Mouse (Mus musculus) embryonic facial prominence, embryonic 15.5 days (tissue): ENCODE data around the gene Lcmt1. TPM values are rescaled to one million over a fixed set of nuclear protein-coding genes. Genes with fewer than 3 reads are reported as not detected.

ENCODE experiments used
- ATAC-seq: fragments of 200-750 bp; cut with Nextera tagmentation; 2 replicates; pipeline ENCODE4 v1.8.0; 2017; ENCODE audit warnings: low read depth, moderate TSS enrichment; ENCODE audit not compliant: insufficient number of reproducible peaks, low FRiP score, low TSS enrichment
- H3K27ac ChIP-seq: fragments of 300-500 bp; sonication (generic); replicated peaks from 2 replicates; pipeline ENCODE4 v1.5.1; 2015; ENCODE audit warnings: mild to moderate bottlenecking, inconsistent platforms
- H3K27me3 ChIP-seq: fragments of 300-500 bp; sonication (generic); 2 replicates; pipeline ENCODE4 v1.6.1; 2015; ENCODE audit warnings: inconsistent platforms
- H3K36me3 ChIP-seq: fragments of 300-500 bp; sonication (generic); 2 replicates; pipeline ENCODE4 v1.6.1; 2015; ENCODE audit warnings: mild to moderate bottlenecking, inconsistent platforms
- H3K4me1 ChIP-seq: fragments of 300-500 bp; sonication (generic); 2 replicates; pipeline ENCODE4 v1.6.1; 2015; ENCODE audit warnings: inconsistent platforms
- H3K4me2 ChIP-seq: fragments of 300-500 bp; sonication (generic); replicated peaks from 2 replicates; pipeline ENCODE4 v1.6.1; 2015; ENCODE audit warnings: mild to moderate bottlenecking, inconsistent platforms
- H3K4me3 ChIP-seq: fragments of 300-500 bp; sonication (generic); replicated peaks from 2 replicates; pipeline ENCODE4 v1.5.1; 2015; ENCODE audit warnings: mild to moderate bottlenecking, inconsistent platforms
- H3K9ac ChIP-seq: fragments of 300-500 bp; sonication (generic); 2 replicates; pipeline ENCODE4 v1.6.1; 2015; ENCODE audit warnings: inconsistent platforms
- H3K9me3 ChIP-seq: fragments of 300-500 bp; sonication (generic); replicated peaks from 2 replicates; pipeline ENCODE4 v1.6.1; 2016; ENCODE audit warnings: inconsistent platforms
- WGBS: fragments of 180-500 bp; shearing (Covaris S2); methylation state at CpG from one replicate; pipeline ENCODE4 v1.1.7; 2015; 5-methylcytosine and 5-hydroxymethylcytosine counted together
- polyA plus RNA-seq: library from polyadenylated mRNA; unstranded; fragments of >200 nt; fragmentation: Nextera tagmentation; extraction: Ambion mirVana; gene quantifications from 2 replicates; pipeline ENCODE4 v1.2.1, GENCODE M21; 2015

The Lcmt1 gene
- polyA plus RNA-seq, 1 experiment from 2014 or later, result 41.0 TPM

DNA sequence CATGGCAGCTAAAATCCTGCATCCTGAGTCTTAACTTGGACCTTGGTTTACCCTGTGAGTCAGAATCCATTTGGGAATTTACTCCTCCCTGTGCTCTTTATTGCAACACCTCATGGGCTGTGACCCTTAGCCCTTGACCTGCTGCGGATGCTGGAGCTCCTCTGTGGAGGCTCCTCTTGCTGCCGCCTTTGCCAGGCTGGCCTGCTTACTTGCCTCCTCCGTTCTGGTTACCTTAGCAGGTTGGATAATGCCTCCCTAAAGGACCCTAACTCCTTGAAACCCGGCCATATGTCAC, 60.8 kb downstream of the Lcmt1 start:
- Histone ChIP-seq H3K4me1 (no peaks in the 10 kb centered on the region), H3K4me2 (no peak overlapping the region), H3K9ac (no peak overlapping the region), H3K9me3 (no peaks in the 10 kb centered on the region), H3K27me3 (no peaks in the 10 kb centered on the region), H3K4me3 (no peak overlapping the region), H3K36me3 (peaks cover 13% of the 10 kb centered on the region), H3K27ac (no peak overlapping the region)
- 88% methylated on average over 4 of the region's 4 CpGs for WGBS
- no peak for ATAC-seq

- Histone ChIP-seq H3K9ac (no peak overlapping the region), H3K27ac (no peak overlapping the region)
Observed at GRCm38 (mm10) chr7:123431206-123431605, 61.6 kb downstream of the Lcmt1 start.

DNA sequence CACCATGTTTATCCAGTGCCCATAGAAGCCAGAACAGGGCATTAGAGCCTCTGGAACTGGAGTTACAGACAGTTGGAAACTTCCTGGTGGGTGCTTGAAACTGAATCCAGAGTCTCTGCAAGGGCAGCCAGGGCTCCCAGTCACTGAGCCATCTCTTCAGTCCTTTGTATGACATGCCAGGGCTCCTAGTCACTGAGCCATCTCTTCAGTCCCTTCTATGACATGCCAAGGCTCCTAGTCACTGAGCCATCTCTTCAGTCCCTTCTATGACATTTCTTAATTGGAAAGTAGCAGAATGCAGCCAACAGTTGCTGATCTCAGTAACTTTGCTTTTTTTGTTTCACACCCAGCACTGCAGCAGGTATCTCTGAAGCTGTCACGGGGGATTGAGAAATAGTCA, 72.5 kb downstream of the Lcmt1 start:
- no peaks in the 10 kb centered on the region for H3K36me3 ChIP-seq
- no peak overlapping the region for H3K9ac ChIP-seq
- no peaks in the 10 kb centered on the region for H3K4me1 ChIP-seq
- H3K9me3 ChIP-seq, result no peaks in the 10 kb centered on the region
- ATAC-seq, result no peak
- no peaks in the 10 kb centered on the region for H3K27me3 ChIP-seq
- no peak overlapping the region for H3K27ac ChIP-seq
- H3K4me2 ChIP-seq, result no peak overlapping the region
- WGBS, result 59% methylated on average over 1 of the region's 1 CpGs
- no peak overlapping the region for H3K4me3 ChIP-seq

More at GRCm38 (mm10) chr7:123431206-123431605, 61.6 kb downstream of the Lcmt1 start:
- no peaks in the 10 kb centered on the region for H3K4me1 ChIP-seq
- 58% methylated on average over 4 of the region's 4 CpGs for WGBS
- no peaks in the 10 kb centered on the region for H3K27me3 ChIP-seq
- H3K36me3 ChIP-seq, result peaks cover 13% of the 10 kb centered on the region; the same call in 1 of the 2 replicates
- no peaks in the 10 kb centered on the region for H3K9me3 ChIP-seq
- H3K4me3 ChIP-seq, result no peak overlapping the region
- no peak overlapping the region for H3K4me2 ChIP-seq
- no peak for ATAC-seq

- 90% methylated on average over 2 of the region's 2 CpGs for WGBS
- no peaks in the 10 kb centered on the region for H3K36me3 ChIP-seq
- ATAC-seq, result no peak
- H3K9me3 ChIP-seq, result no peaks in the 10 kb centered on the region
- H3K9ac ChIP-seq, result no peak overlapping the region
- H3K4me2 ChIP-seq, result no peak overlapping the region
- no peak overlapping the region for H3K4me3 ChIP-seq
- no peaks in the 10 kb centered on the region for H3K4me1 ChIP-seq
- H3K27me3 ChIP-seq, result no peaks in the 10 kb centered on the region
- H3K27ac ChIP-seq, result no peak overlapping the region
Observed at GRCm38 (mm10) chr7:123448794-123449193, 79.2 kb downstream of the Lcmt1 start.

- no peaks in the 10 kb centered on the region for H3K36me3 ChIP-seq
- ATAC-seq, result no peak
- H3K27me3 ChIP-seq, result no peaks in the 10 kb centered on the region
- H3K9ac ChIP-seq, result no peak overlapping the region
- 60% methylated on average over 10 of the region's 10 CpGs for WGBS
- H3K4me2 ChIP-seq, result no peak overlapping the region
- H3K4me1 ChIP-seq, result no peaks in the 10 kb centered on the region
- H3K27ac ChIP-seq, result no peak overlapping the region
- no peak overlapping the region for H3K4me3 ChIP-seq
- H3K9me3 ChIP-seq, result no peaks in the 10 kb centered on the region
Observed at GRCm38 (mm10) chr7:123449676-123450075, 80.1 kb downstream of the Lcmt1 start.

DNA sequence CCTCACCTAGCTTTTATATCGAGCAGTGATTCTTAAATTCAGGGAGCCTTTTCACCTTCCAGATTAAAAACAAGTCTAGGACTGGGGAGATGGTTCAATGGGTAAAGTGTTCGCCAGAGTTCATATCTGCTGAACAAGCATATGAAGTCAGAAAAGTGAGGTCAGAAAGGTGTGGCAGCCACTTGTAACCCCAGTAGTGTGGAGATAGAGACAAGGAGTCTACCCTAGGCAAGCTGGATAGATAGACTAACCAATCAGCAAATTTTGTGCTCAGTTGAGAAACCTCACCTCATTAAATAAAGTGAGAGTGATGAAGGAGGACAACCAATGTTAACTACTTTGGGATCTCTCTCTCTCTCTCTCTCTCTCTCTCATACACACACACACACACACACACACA, 80.9 kb downstream of the Lcmt1 start:
- H3K4me1 ChIP-seq, result no peaks in the 10 kb centered on the region
- no peak for ATAC-seq
- no peaks in the 10 kb centered on the region for H3K27me3 ChIP-seq
- H3K4me2 ChIP-seq, result no peak overlapping the region
- H3K9ac ChIP-seq, result no peak overlapping the region
- no peaks in the 10 kb centered on the region for H3K36me3 ChIP-seq
- no peaks in the 10 kb centered on the region for H3K9me3 ChIP-seq
- WGBS, result 82% methylated on average over 2 of the region's 2 CpGs
- no peak overlapping the region for H3K4me3 ChIP-seq
- no peak overlapping the region for H3K27ac ChIP-seq

- no peak overlapping the region for H3K27ac ChIP-seq
- 66% methylated on average over 6 of the region's 6 CpGs for WGBS
- ATAC-seq, result no peak
Observed at GRCm38 (mm10) chr7:123452551-123452950, 83.0 kb downstream of the Lcmt1 start.

GRCm38 (mm10) chr7:123453066-123453465, 83.5 kb downstream of the Lcmt1 start:
- H3K9ac ChIP-seq, result no peak overlapping the region
- no peak for ATAC-seq
- no peaks in the 10 kb centered on the region for H3K27me3 ChIP-seq
- 85% methylated on average over 8 of the region's 8 CpGs for WGBS
- no peaks in the 10 kb centered on the region for H3K4me1 ChIP-seq
- no peak overlapping the region for H3K4me3 ChIP-seq
- H3K9me3 ChIP-seq, result no peaks in the 10 kb centered on the region
- no peaks in the 10 kb centered on the region for H3K36me3 ChIP-seq
- no peak overlapping the region for H3K4me2 ChIP-seq
- H3K27ac ChIP-seq, result no peak overlapping the region

More at GRCm38 (mm10) chr7:123452551-123452950, 83.0 kb downstream of the Lcmt1 start:
- H3K4me2 ChIP-seq, result no peak overlapping the region
- H3K27me3 ChIP-seq, result no peaks in the 10 kb centered on the region
- H3K4me1 ChIP-seq, result no peaks in the 10 kb centered on the region
- no peaks in the 10 kb centered on the region for H3K36me3 ChIP-seq
- H3K4me3 ChIP-seq, result no peak overlapping the region
- H3K9me3 ChIP-seq, result no peaks in the 10 kb centered on the region
- no peak overlapping the region for H3K9ac ChIP-seq

DNA sequence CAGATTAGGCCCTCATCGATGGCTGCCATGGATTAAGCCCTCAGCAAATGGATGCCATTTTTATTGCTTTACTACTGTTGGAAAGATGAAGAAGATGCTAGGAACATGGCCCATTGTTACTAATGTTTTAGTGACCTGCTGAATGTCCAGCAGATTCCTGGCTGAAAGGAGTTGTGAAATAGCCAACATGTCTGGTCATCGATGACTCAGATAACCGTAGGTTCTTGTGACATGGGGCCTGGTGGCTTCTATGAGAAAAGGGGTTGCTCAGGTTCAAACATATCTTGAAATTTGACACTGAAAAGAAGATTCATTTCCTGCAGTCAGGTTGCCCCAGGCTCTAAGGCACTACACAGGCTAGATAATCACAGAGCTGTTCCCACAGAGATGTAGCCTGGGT, 85.5 kb downstream of the Lcmt1 start:
- Histone ChIP-seq H3K4me3 (no peak overlapping the region), H3K27ac (no peak overlapping the region), H3K4me1 (no peaks in the 10 kb centered on the region), H3K36me3 (no peaks in the 10 kb centered on the region), H3K27me3 (no peaks in the 10 kb centered on the region), H3K9me3 (no peaks in the 10 kb centered on the region), H3K9ac (no peak overlapping the region), H3K4me2 (no peak overlapping the region)
- WGBS, result 80% methylated on average over 3 of the region's 3 CpGs
- ATAC-seq, result no peak

DNA sequence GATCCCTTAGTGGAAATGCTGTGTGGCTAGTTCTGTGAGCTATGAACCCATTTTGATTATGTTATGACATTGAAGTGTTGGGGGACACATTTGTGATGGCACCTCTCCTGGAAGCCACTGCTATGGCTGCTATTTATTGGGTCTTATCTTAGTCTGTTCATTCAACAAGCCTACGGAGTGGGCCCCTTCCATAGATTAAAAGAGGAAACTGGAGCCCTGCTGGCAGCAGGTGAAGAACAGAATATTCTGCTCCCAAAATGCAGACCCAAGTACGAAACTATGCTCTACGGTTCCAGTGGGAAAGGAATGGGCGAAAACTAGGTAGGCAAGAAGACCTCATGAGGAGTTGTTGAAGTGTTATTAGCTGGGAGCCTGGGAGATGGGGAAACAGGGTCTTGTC, 88.7 kb downstream of the Lcmt1 start:
- no peak overlapping the region for H3K4me3 ChIP-seq

DNA sequence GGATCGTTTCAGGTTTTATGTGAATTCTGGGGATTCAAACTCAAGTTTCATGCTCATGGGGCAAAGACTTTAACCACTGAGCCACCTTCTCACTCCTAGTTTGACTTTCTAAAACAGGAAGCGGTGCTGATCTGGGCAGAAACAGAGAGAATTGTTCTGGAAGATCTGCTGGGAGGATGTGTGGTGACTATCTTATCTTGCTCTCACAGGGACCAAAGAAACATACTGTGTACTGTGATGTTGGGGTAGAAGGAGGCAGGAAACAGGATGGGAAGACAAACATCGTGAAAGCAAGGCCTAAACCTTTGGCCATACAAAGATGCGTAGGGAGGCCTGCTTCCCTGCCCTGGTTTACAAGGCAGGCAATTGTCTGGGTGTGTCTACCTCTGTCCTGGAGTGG, 89.7 kb downstream of the Lcmt1 start:
- 81% methylated on average over 4 of the region's 4 CpGs for WGBS
- H3K4me2 ChIP-seq, result no peak overlapping the region
- no peak overlapping the region for H3K27ac ChIP-seq
- no peak overlapping the region for H3K9ac ChIP-seq
- ATAC-seq, result no peak
- no peak overlapping the region for H3K4me3 ChIP-seq
- H3K27me3 ChIP-seq, result no peaks in the 10 kb centered on the region
- no peaks in the 10 kb centered on the region for H3K4me1 ChIP-seq
- H3K9me3 ChIP-seq, result no peaks in the 10 kb centered on the region
- H3K36me3 ChIP-seq, result no peaks in the 10 kb centered on the region

More for the DNA sequence above, 88.7 kb downstream of the Lcmt1 start:
- H3K4me1 ChIP-seq, result no peaks in the 10 kb centered on the region
- no peaks in the 10 kb centered on the region for H3K27me3 ChIP-seq
- no peaks in the 10 kb centered on the region for H3K9me3 ChIP-seq
- no peaks in the 10 kb centered on the region for H3K36me3 ChIP-seq
- H3K27ac ChIP-seq, result no peak overlapping the region
- 88% methylated on average over 4 of the region's 4 CpGs for whole genome bisulfite sequencing
- no peak for ATAC-seq
- H3K9ac ChIP-seq, result no peak overlapping the region
- no peak overlapping the region for H3K4me2 ChIP-seq

DNA sequence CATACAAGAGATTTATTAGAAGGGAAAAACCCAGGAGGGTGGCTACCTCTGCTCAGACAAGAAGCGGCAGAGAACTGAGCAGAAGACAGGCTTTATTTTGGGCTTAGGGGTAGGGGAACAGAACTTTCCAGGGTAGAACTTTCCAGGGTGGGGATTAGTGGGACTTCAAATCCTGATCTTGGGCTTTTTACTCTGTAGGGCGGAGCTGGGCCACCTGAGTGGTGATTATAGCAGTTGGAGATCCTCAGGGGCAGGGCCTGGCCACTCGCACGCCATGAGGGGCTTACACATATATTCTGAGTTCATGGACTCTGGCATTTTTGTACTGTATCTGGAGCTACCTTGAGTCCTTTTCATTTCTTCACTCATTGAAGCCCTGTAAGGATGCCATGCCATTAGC, 91.7 kb downstream of the Lcmt1 start:
- Histone ChIP-seq H3K4me1 (no peaks in the 10 kb centered on the region), H3K4me2 (no peak overlapping the region), H3K27me3 (no peaks in the 10 kb centered on the region), H3K36me3 (no peaks in the 10 kb centered on the region), H3K9ac (no peak overlapping the region), H3K9me3 (no peaks in the 10 kb centered on the region), H3K4me3 (no peak overlapping the region), H3K27ac (no peak overlapping the region)
- ATAC-seq, result no peak
- 82% methylated on average over 4 of the region's 4 CpGs for WGBS
